Mouse (Mus musculus) midbrain, embryonic 12.5 days (tissue): ENCODE measurements around the gene Apoa2. TPM values are rescaled to one million over a fixed set of nuclear protein-coding genes. Genes with fewer than 3 reads are reported as not detected.

Source experiments
- ATAC-seq: fragments of 200-750 bp; cut with Nextera tagmentation; 2 replicates; pipeline ENCODE4 v1.8.0; 2017; ENCODE audit warnings: low read depth, moderate TSS enrichment, moderate library complexity; ENCODE audit not compliant: low FRiP score
- H3K27ac ChIP-seq: fragments of 300-500 bp; sonication (generic); replicated peaks from 2 replicates; pipeline ENCODE4 v1.5.1; 2016; ENCODE audit warnings: mild to moderate bottlenecking
- H3K27me3 ChIP-seq: fragments of 300-500 bp; sonication (generic); 2 replicates; pipeline ENCODE4 v1.6.1; 2016; ENCODE audit warnings: mild to moderate bottlenecking
- H3K36me3 ChIP-seq: fragments of 300-500 bp; sonication (generic); 2 replicates; pipeline ENCODE4 v1.6.1; 2016
- H3K4me1 ChIP-seq: fragments of 300-500 bp; sonication (generic); 2 replicates; pipeline ENCODE4 v1.6.1; 2016
- H3K4me2 ChIP-seq: fragments of 300-500 bp; sonication (generic); replicated peaks from 2 replicates; pipeline ENCODE4 v1.6.1; 2016; ENCODE audit warnings: mild to moderate bottlenecking, moderate library complexity
- H3K4me3 ChIP-seq: fragments of 300-500 bp; sonication (generic); 2 replicates; pipeline ENCODE4 v1.5.1; 2016; ENCODE audit warnings: mild to moderate bottlenecking
- H3K9ac ChIP-seq: fragments of 300-500 bp; sonication (generic); replicated peaks from 2 replicates; pipeline ENCODE4 v1.6.1; 2016; ENCODE audit warnings: mild to moderate bottlenecking, moderate library complexity
- H3K9me3 ChIP-seq: fragments of 300-500 bp; sonication (generic); 2 replicates; pipeline ENCODE4 v1.6.1; 2016; ENCODE audit warnings: mild to moderate bottlenecking
- WGBS: fragments of 180-500 bp; shearing (Covaris S2); methylation state at CpG from one replicate; pipeline ENCODE4 v1.1.7; 2016; 5-methylcytosine and 5-hydroxymethylcytosine counted together
- polyA plus RNA-seq: library from polyadenylated mRNA; unstranded; fragments of >200 nt; fragmentation: Nextera tagmentation; extraction: Ambion mirVana; gene quantifications from 2 replicates; pipeline ENCODE4 v1.2.1, GENCODE M21; 2016

Apoa2 gene
- polyA plus RNA-seq, 1 experiment from 2014 or later, result 2.9 TPM

- Histone ChIP-seq H3K36me3 (peaks cover 30% of the 10 kb centered on the region), H3K9ac (peak overlapping the region; percentile 84), H3K4me3 (peak overlapping the region; percentile 80), H3K4me2 (peak overlapping the region; percentile 97), H3K27me3 (no peaks in the 10 kb centered on the region), H3K27ac (no peak overlapping the region), H3K4me1 (peaks cover 11% of the 10 kb centered on the region), H3K9me3 (no peaks in the 10 kb centered on the region)
- ATAC-seq, result peak; percentile 70
- 1% methylated on average over 19 of the region's 19 CpGs for WGBS
Observed at GRCm38 (mm10) chr1:171270573-171270900, 45.7 kb downstream of the Apoa2 start.

- Histone ChIP-seq H3K4me3 (peak overlapping the region; percentile 80), H3K4me1 (peaks cover 11% of the 10 kb centered on the region), H3K36me3 (peaks cover 37% of the 10 kb centered on the region), H3K9ac (peak overlapping the region; percentile 84), H3K27me3 (no peaks in the 10 kb centered on the region), H3K27ac (no peak overlapping the region), H3K9me3 (no peaks in the 10 kb centered on the region), H3K4me2 (peak overlapping the region; percentile 97)
- WGBS, result 65% methylated on average over 9 of the region's 9 CpGs
- ATAC-seq, result no peak
Observed at GRCm38 (mm10) chr1:171271196-171271595, 46.3 kb downstream of the Apoa2 start.

GRCm38 (mm10) chr1:171271622-171272021 lies 46.8 kb downstream of the Apoa2 start:
- ATAC-seq, result no peak
- H3K36me3 ChIP-seq, result peaks cover 41% of the 10 kb centered on the region
- H3K27me3 ChIP-seq, result no peaks in the 10 kb centered on the region
- H3K27ac ChIP-seq, result no peak overlapping the region
- H3K9me3 ChIP-seq, result no peaks in the 10 kb centered on the region
- H3K9ac ChIP-seq, result no peak overlapping the region
- H3K4me2 ChIP-seq, result no peak overlapping the region
- peaks cover 11% of the 10 kb centered on the region for H3K4me1 ChIP-seq
- WGBS, result 83% methylated on average over 10 of the region's 10 CpGs
- no peak overlapping the region for H3K4me3 ChIP-seq

DNA sequence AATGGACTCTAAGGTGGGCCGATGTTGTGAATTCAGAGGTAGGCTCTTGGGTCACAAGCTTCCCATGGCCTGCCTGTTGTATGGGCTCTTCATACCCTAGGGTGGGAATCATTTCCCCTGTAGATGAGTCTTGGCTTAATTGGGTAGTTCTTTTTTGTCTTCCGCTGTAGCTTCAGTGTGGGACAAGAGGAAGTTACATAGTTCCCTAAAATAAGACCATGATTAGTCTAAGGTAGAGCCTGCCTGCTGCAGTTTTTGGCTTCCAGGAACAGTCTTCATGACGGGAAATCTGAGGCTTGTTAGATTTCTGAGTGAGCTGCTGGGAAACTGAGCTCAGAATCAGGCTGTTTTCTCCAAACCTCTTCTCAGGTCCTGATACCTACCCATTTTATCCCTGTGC lies 47.2 kb downstream of the Apoa2 start:
- H3K27me3 ChIP-seq, result no peaks in the 10 kb centered on the region
- H3K4me2 ChIP-seq, result no peak overlapping the region
- no peak for ATAC-seq
- peaks cover 46% of the 10 kb centered on the region for H3K36me3 ChIP-seq
- no peak overlapping the region for H3K9ac ChIP-seq
- H3K9me3 ChIP-seq, result no peaks in the 10 kb centered on the region
- H3K4me1 ChIP-seq, result peaks cover 11% of the 10 kb centered on the region
- WGBS, result 92% methylated on average over 3 of the region's 3 CpGs
- no peak overlapping the region for H3K27ac ChIP-seq
- no peak overlapping the region for H3K4me3 ChIP-seq

DNA sequence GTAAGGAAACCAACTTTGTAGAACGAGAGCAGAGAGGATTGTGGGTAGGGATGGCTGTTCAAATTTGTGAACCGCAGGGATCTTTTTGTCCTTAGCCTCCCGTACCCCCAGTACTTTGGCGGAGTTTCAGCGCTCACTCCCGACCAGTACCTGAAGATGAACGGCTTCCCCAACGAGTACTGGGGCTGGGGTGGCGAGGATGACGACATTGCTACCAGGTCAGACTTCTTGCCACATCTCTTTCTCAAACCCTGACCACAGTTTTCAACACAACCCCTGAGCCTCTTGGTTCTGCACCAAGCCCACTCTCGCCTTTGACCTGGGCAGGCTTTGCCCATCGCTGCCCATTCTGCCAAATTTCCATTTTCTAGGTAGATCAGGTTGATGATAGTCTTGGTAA lies 49.3 kb downstream of the Apoa2 start:
- H3K4me2 ChIP-seq, result no peak overlapping the region
- H3K9me3 ChIP-seq, result no peaks in the 10 kb centered on the region
- peaks cover 11% of the 10 kb centered on the region for H3K4me1 ChIP-seq
- WGBS, result 90% methylated on average over 12 of the region's 12 CpGs
- no peak overlapping the region for H3K4me3 ChIP-seq
- no peak overlapping the region for H3K9ac ChIP-seq
- peaks cover 63% of the 10 kb centered on the region for H3K36me3 ChIP-seq
- no peaks in the 10 kb centered on the region for H3K27me3 ChIP-seq
- no peak overlapping the region for H3K27ac ChIP-seq
- ATAC-seq, result no peak

- H3K27ac ChIP-seq, result no peak overlapping the region
- peaks cover 63% of the 10 kb centered on the region for H3K36me3 ChIP-seq
- no peak overlapping the region for H3K9ac ChIP-seq
- 84% methylated on average over 11 of the region's 11 CpGs for WGBS
- no peak overlapping the region for H3K4me2 ChIP-seq
- H3K4me3 ChIP-seq, result no peak overlapping the region
- no peak for ATAC-seq
- peaks cover 18% of the 10 kb centered on the region for H3K4me1 ChIP-seq
- no peaks in the 10 kb centered on the region for H3K27me3 ChIP-seq
- no peaks in the 10 kb centered on the region for H3K9me3 ChIP-seq
Observed at GRCm38 (mm10) chr1:171275144-171275734, 50.4 kb downstream of the Apoa2 start.

Other genes with a start within 250 kb of the Apoa2 start
- 0.27 and 0.33 TPM in 2 replicates for gene Fcgr2b, start 248.5 kb upstream of the Apoa2 start, polyA plus RNA-seq
- gene Fcgr4, start 206.1 kb upstream of the Apoa2 start, polyA plus RNA-seq, result 0.19 TPM in 1 of 2 replicates, not detected in the other
- 5.8 and 9.8 TPM in 2 replicates for gene Fcgr3, start 160.1 kb upstream of the Apoa2 start, polyA plus RNA-seq
- gene Cfap126, start 111.1 kb upstream of the Apoa2 start, polyA plus RNA-seq, result 1.7 and 3.6 TPM in 2 replicates
- 225 and 229 TPM in 2 replicates for gene Sdhc, start 74.5 kb upstream of the Apoa2 start, polyA plus RNA-seq
- gene Mpz, start 74.3 kb upstream of the Apoa2 start, polyA plus RNA-seq, result 0.33 and 0.94 TPM in 2 replicates
- gene Pcp4l1, start 28.8 kb upstream of the Apoa2 start, polyA plus RNA-seq, result 20.4 and 20.8 TPM in 2 replicates
- 0.11 and 0.47 TPM in 2 replicates for gene Nr1i3, start 11.1 kb upstream of the Apoa2 start, polyA plus RNA-seq
- gene Tomm40l, start 2.5 kb upstream of the Apoa2 start, polyA plus RNA-seq, result 28.5 and 33.4 TPM in 2 replicates
- gene Fcer1g, start 9.3 kb downstream of the Apoa2 start, polyA plus RNA-seq, result 22.3 and 28.4 TPM in 2 replicates
- 8.2 and 9.2 TPM in 2 replicates for gene Adamts4, start 25.4 kb downstream of the Apoa2 start, polyA plus RNA-seq
- 224 and 226 TPM in 2 replicates for gene Ndufs2, start 26.3 kb downstream of the Apoa2 start, polyA plus RNA-seq
- 72.1 and 80.6 TPM in 2 replicates for gene B4galt3, start 45.3 kb downstream of the Apoa2 start, polyA plus RNA-seq
- gene Ppox, start 56.1 kb downstream of the Apoa2 start, polyA plus RNA-seq, result 61.4 and 61.5 TPM in 2 replicates
- gene Usp21, start 62.9 kb downstream of the Apoa2 start, polyA plus RNA-seq, result 113 and 119 TPM in 2 replicates
- 106 TPM in 2 replicates for gene Ufc1, start 70.0 kb downstream of the Apoa2 start, polyA plus RNA-seq
- gene Dedd, start 104.1 kb downstream of the Apoa2 start, polyA plus RNA-seq, result 49.3 and 51.9 TPM in 2 replicates
- gene Nit1, start 120.6 kb downstream of the Apoa2 start, polyA plus RNA-seq, result 45.9 and 49.7 TPM in 2 replicates
- 140 and 149 TPM in 2 replicates for gene Pfdn2, start 120.6 kb downstream of the Apoa2 start, polyA plus RNA-seq
- gene Klhdc9, start 135.7 kb downstream of the Apoa2 start, polyA plus RNA-seq, result 1.9 and 2.3 TPM in 2 replicates
- 0.88 and 1.4 TPM in 2 replicates for gene Nectin4, start 145.0 kb downstream of the Apoa2 start, polyA plus RNA-seq
- 1.0 and 1.4 TPM in 2 replicates for gene Arhgap30, start 163.9 kb downstream of the Apoa2 start, polyA plus RNA-seq
- gene Usf1, start 186.3 kb downstream of the Apoa2 start, polyA plus RNA-seq, result 175 and 190 TPM in 2 replicates
- gene Tstd1, start 193.8 kb downstream of the Apoa2 start, polyA plus RNA-seq, result 9.9 and 10.5 TPM in 2 replicates
- 10.1 and 12.4 TPM in 2 replicates for gene F11r, start 212.5 kb downstream of the Apoa2 start, polyA plus RNA-seq